Mouse (Mus musculus): ENCODE data around the gene Gfra4. TPM values are rescaled to one million over a fixed set of nuclear protein-coding genes. Genes with fewer than 3 reads are reported as not detected.
"Not testable (repeated sequence)": the region's sequence is repeated elsewhere in the genome, so short reads cannot be mapped to it uniquely, and the experiment has no call there.

Gfra4 gene
- polyA plus RNA-seq, 1 experiment from 2014 or later, result 30.9 TPM

GRCm38 (mm10) chr2:131044989-131045720, 2.3 kb upstream of the Gfra4 start:
- no peaks in the 10 kb centered on the region for H3K36me3 ChIP-seq
- WGBS, result 82% methylated on average over 9 of the region's 9 CpGs
- H3K4me2 ChIP-seq (replicated peaks), result no peak overlapping the region
- no peak overlapping the region for H3K4me3 ChIP-seq
- no peak overlapping the region for H3K9ac ChIP-seq (replicated peaks)
- H3K4me1 ChIP-seq, result peaks cover 15% of the 10 kb centered on the region
- H3K27me3 ChIP-seq, result peaks cover 8% of the 10 kb centered on the region
- no peaks in the 10 kb centered on the region for H3K9me3 ChIP-seq
- no peak overlapping the region for H3K27ac ChIP-seq (replicated peaks)
- ATAC-seq (replicated peaks), result no peak

- Histone ChIP-seq H3K9me3 (no peaks in the 10 kb centered on the region), H3K4me3 (no peak overlapping the region), H3K9ac (replicated peaks) (no peak overlapping the region), H3K27me3 (peaks cover 12% of the 10 kb centered on the region), H3K4me1 (peaks cover 19% of the 10 kb centered on the region), H3K4me2 (replicated peaks) (no peak overlapping the region), H3K36me3 (no peaks in the 10 kb centered on the region), H3K27ac (replicated peaks) (no peak overlapping the region)
- 13% methylated on average over 7 of the region's 7 CpGs for WGBS
- ATAC-seq (replicated peaks), result no peak
These were observed 1.5 kb upstream of the Gfra4 start for GRCm38 (mm10) chr2:131044354-131044852.

GRCm38 (mm10) chr2:131040854-131041825, 1.7 kb downstream of the Gfra4 start:
- Histone ChIP-seq H3K4me2 (replicated peaks) (peak overlapping the region; percentile 85), H3K27ac (replicated peaks) (peak overlapping the region; percentile 71), H3K27me3 (peaks cover 12% of the 10 kb centered on the region), H3K4me1 (peaks cover 19% of the 10 kb centered on the region), H3K9ac (replicated peaks) (peak overlapping the region; percentile 73), H3K36me3 (no peaks in the 10 kb centered on the region), H3K4me3 (peak overlapping the region; percentile 68), H3K9me3 (no peaks in the 10 kb centered on the region)
- ATAC-seq (replicated peaks), result peak; percentile 84
- WGBS, result 2% methylated on average over 113 of the region's 115 CpGs

GRCm38 (mm10) chr2:131038675-131039074, 4.2 kb downstream of the Gfra4 start:
- Histone ChIP-seq H3K36me3 (no peaks in the 10 kb centered on the region), H3K27me3 (peaks cover 12% of the 10 kb centered on the region), H3K4me1 (peaks cover 19% of the 10 kb centered on the region), H3K4me3 (no peak overlapping the region), H3K4me2 (replicated peaks) (no peak overlapping the region), H3K9me3 (no peaks in the 10 kb centered on the region), H3K27ac (replicated peaks) (no peak overlapping the region), H3K9ac (replicated peaks) (no peak overlapping the region)
- 83% methylated on average over 5 of the region's 5 CpGs for WGBS
- ATAC-seq (replicated peaks), result no peak

GRCm38 (mm10) chr2:131038197-131038596, 4.7 kb downstream of the Gfra4 start:
- WGBS, result 95% methylated on average over 6 of the region's 6 CpGs
- peaks cover 12% of the 10 kb centered on the region for H3K27me3 ChIP-seq
- no peaks in the 10 kb centered on the region for H3K36me3 ChIP-seq
- no peak for ATAC-seq (replicated peaks)
- H3K4me3 ChIP-seq, result no peak overlapping the region
- H3K4me1 ChIP-seq, result peaks cover 19% of the 10 kb centered on the region
- H3K9me3 ChIP-seq, result no peaks in the 10 kb centered on the region
- no peak overlapping the region for H3K4me2 ChIP-seq (replicated peaks)
- H3K27ac ChIP-seq (replicated peaks), result no peak overlapping the region
- H3K9ac ChIP-seq (replicated peaks), result no peak overlapping the region

GRCm38 (mm10) chr2:131037226-131037990, 5.5 kb downstream of the Gfra4 start:
- Histone ChIP-seq H3K36me3 (no peaks in the 10 kb centered on the region), H3K27ac (replicated peaks) (no peak overlapping the region), H3K4me3 (no peak overlapping the region), H3K9me3 (no peaks in the 10 kb centered on the region), H3K9ac (replicated peaks) (no peak overlapping the region), H3K4me1 (peaks cover 19% of the 10 kb centered on the region), H3K27me3 (peaks cover 12% of the 10 kb centered on the region), H3K4me2 (replicated peaks) (no peak overlapping the region)
- no peak for ATAC-seq (replicated peaks)
- 52% methylated on average over 17 of the region's 17 CpGs for WGBS

- no peak overlapping the region for H3K27ac ChIP-seq (replicated peaks)
- no peak for ATAC-seq (replicated peaks)
- H3K27me3 ChIP-seq, result peaks cover 12% of the 10 kb centered on the region
- H3K4me1 ChIP-seq, result peaks cover 17% of the 10 kb centered on the region
- no peaks in the 10 kb centered on the region for H3K36me3 ChIP-seq
- H3K4me2 ChIP-seq (replicated peaks), result no peak overlapping the region
- no peak overlapping the region for H3K4me3 ChIP-seq
- H3K9me3 ChIP-seq, result no peaks in the 10 kb centered on the region
- H3K9ac ChIP-seq (replicated peaks), result no peak overlapping the region
These were observed 6.1 kb downstream of the Gfra4 start for GRCm38 (mm10) chr2:131036757-131037156.

GRCm38 (mm10) chr2:131036343-131036742, 6.5 kb downstream of the Gfra4 start:
- H3K4me3 ChIP-seq, result no peak overlapping the region
- H3K4me1 ChIP-seq, result peaks cover 13% of the 10 kb centered on the region
- H3K27ac ChIP-seq (replicated peaks), result no peak overlapping the region
- no peaks in the 10 kb centered on the region for H3K9me3 ChIP-seq
- no peak for ATAC-seq (replicated peaks)
- WGBS, result 84% methylated on average over 2 of the region's 2 CpGs
- H3K9ac ChIP-seq (replicated peaks), result no peak overlapping the region
- no peaks in the 10 kb centered on the region for H3K36me3 ChIP-seq
- no peak overlapping the region for H3K4me2 ChIP-seq (replicated peaks)
- peaks cover 12% of the 10 kb centered on the region for H3K27me3 ChIP-seq

- not testable (repeated sequence) for H3K9ac ChIP-seq (replicated peaks); H3K4me2 ChIP-seq (replicated peaks); H3K4me3 ChIP-seq; H3K4me1 ChIP-seq; H3K27ac ChIP-seq (replicated peaks); ATAC-seq (replicated peaks); H3K36me3 ChIP-seq; H3K27me3 ChIP-seq; H3K9me3 ChIP-seq
- WGBS, result 70% methylated on average over 1 of the region's 1 CpGs
These were observed 11.5 kb downstream of the Gfra4 start for GRCm38 (mm10) chr2:131031406-131031805.

GRCm38 (mm10) chr2:131030998-131031397, 11.9 kb downstream of the Gfra4 start:
- no peak overlapping the region for H3K27ac ChIP-seq (replicated peaks)
- WGBS, result 95% methylated on average over 1 of the region's 1 CpGs
- no peaks in the 10 kb centered on the region for H3K27me3 ChIP-seq
- H3K4me1 ChIP-seq, result no peaks in the 10 kb centered on the region
- peaks cover 8% of the 10 kb centered on the region for H3K36me3 ChIP-seq
- H3K9me3 ChIP-seq, result no peaks in the 10 kb centered on the region
- no peak overlapping the region for H3K4me2 ChIP-seq (replicated peaks)
- no peak for ATAC-seq (replicated peaks)
- H3K9ac ChIP-seq (replicated peaks), result no peak overlapping the region
- no peak overlapping the region for H3K4me3 ChIP-seq

- H3K36me3 ChIP-seq, result peaks cover 12% of the 10 kb centered on the region
- H3K9me3 ChIP-seq, result no peaks in the 10 kb centered on the region
- no peak overlapping the region for H3K4me3 ChIP-seq
- 92% methylated on average over 2 of the region's 2 CpGs for WGBS
- H3K27ac ChIP-seq (replicated peaks), result no peak overlapping the region
- H3K4me1 ChIP-seq, result no peaks in the 10 kb centered on the region
- no peaks in the 10 kb centered on the region for H3K27me3 ChIP-seq
- H3K4me2 ChIP-seq (replicated peaks), result no peak overlapping the region
- H3K9ac ChIP-seq (replicated peaks), result no peak overlapping the region
- no peak for ATAC-seq (replicated peaks)
These were observed 12.3 kb downstream of the Gfra4 start for GRCm38 (mm10) chr2:131030561-131030960.

Data from forebrain, embryonic 15.5 days (tissue).